Mouse (Mus musculus) testis, adult 2 months (tissue): Measurements from ENCODE around the gene Dnaja2. TPM values are rescaled to one million over a fixed set of nuclear protein-coding genes. Genes with fewer than 3 reads are reported as not detected.

Source experiments
- H3K27ac ChIP-seq: fragments of 200-500 bp; 2 replicates; pipeline ENCODE4 v1.5.1; 2012; ENCODE audit warnings: low read depth, low read length; ENCODE audit not compliant: control insufficient read depth, insufficient read depth
- H3K27me3 ChIP-seq: fragments of 200-500 bp; 2 replicates; pipeline ENCODE4 v1.6.1; 2012; ENCODE audit warnings: mild to moderate bottlenecking, low read length, moderate library complexity; ENCODE audit not compliant: control insufficient read depth, insufficient read depth
- H3K36me3 ChIP-seq: fragments of 200-500 bp; 2 replicates; pipeline ENCODE4 v1.6.1; 2012; ENCODE audit warnings: mild to moderate bottlenecking, low read length; ENCODE audit not compliant: control insufficient read depth, insufficient read depth
- H3K4me1 ChIP-seq: fragments of 200-500 bp; 2 replicates; pipeline ENCODE4 v1.6.1; 2012; ENCODE audit warnings: low read length; ENCODE audit not compliant: control insufficient read depth, insufficient read depth
- H3K4me3 ChIP-seq: fragments of 200-500 bp; 2 replicates; pipeline ENCODE4 v1.5.1; 2012; ENCODE audit warnings: low read depth, mild to moderate bottlenecking, low read length, moderate library complexity, mixed read lengths; ENCODE audit not compliant: control insufficient read depth
- CTCF ChIP-seq: fragments of 200-500 bp; IDR thresholded peaks from 2 replicates; pipeline ENCODE4 v1.5.1; 2012; ENCODE audit warnings: low read depth, mild to moderate bottlenecking, inconsistent platforms, low read length, moderate library complexity; ENCODE audit not compliant: control insufficient read depth, insufficient read depth, insufficient replicate concordance
- POLR2A ChIP-seq: fragments of 200-500 bp; IDR thresholded peaks from 2 replicates; pipeline ENCODE4 v1.6.1; 2012; ENCODE audit warnings: low read depth, mild to moderate bottlenecking, inconsistent platforms, low read length, moderate library complexity; ENCODE audit not compliant: control insufficient read depth
- polyA plus RNA-seq: library from polyadenylated mRNA; depleted of rRNA; stranded (reverse); fragments of >200 nt; gene quantifications from 2 replicates; pipeline ENCODE4 v1.2.3, GENCODE M21; 2012

Gene Dnaja2
- polyA plus RNA-seq, 1 experiment: 29.2 TPM

DNA sequence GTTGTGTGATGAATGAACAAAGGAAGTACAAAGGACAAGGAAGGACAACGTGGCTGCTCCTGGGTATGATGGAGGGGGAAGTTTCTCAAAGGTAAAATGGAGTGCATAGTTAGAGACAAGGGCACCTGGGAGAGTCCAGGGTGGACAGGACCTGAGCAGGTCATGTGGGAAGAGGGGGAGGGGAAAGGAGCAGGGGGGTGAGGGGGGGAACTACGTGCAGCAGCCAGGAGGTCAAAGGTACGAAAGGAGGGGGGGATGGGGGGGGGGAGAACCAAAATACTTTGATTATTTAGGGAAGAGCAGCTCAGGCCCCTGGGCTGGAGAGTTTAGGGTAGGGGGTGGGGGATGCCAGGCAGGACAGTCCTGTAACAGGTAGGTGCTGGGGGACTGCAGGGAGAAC is 39.8 kb upstream of the Dnaja2 start:
- Histone ChIP-seq H3K4me1 (no peaks in the 10 kb centered on the region; the same call in 1 of the 2 replicates), H3K27me3 (no peaks in the 10 kb centered on the region), H3K36me3 (no peaks in the 10 kb centered on the region), H3K4me3 (no peak overlapping the region), H3K27ac (no peak overlapping the region)
- TF ChIP-seq POLR2A (no peak), CTCF (no peak)

DNA sequence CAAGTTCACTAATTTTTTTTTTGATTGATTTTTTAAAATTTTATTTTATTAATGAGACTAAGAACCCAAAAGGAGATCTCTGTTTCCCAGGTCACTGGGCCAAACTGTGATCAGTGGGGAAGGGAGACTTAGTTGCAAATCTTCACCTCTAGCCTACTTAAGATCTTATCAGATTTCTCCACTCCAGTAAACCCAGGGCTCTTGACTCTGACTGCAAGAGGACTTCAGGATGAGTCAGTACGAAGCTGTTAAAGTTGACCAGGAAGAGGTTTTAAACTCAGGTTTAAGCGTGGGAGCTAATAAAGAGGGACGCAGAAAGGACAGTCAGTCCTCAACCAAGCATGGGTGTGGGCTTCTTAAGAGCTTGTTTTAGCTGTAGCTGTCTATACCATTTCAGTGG is 38.2 kb upstream of the Dnaja2 start:
- Histone ChIP-seq H3K27ac (no peak overlapping the region), H3K4me3 (no peak overlapping the region), H3K27me3 (no peaks in the 10 kb centered on the region), H3K36me3 (no peaks in the 10 kb centered on the region), H3K4me1 (no peaks in the 10 kb centered on the region; the same call in 1 of the 2 replicates)
- TF ChIP-seq POLR2A (no peak), CTCF (no peak)

DNA sequence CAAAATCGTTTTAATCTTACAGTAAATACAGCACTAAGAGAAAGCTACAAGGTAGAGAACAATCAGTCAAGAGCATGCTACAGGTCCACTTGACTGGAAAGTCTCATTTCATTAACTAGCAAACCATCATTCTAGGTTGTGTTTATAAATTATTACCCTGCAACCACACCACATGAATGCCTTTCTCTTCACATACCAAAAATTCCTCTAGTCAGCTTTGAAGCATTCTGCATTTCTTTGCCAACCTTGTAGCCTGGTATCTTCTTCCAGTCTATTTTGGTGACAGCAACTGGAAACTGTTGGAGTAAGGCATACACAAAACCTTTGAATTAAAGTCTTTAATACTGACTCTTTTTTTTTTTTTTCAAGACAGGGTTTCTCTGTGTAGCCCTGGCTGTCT is 36.4 kb upstream of the Dnaja2 start:
- Histone ChIP-seq H3K27ac (no peak overlapping the region), H3K4me1 (no peaks in the 10 kb centered on the region; the same call in 1 of the 2 replicates), H3K27me3 (no peaks in the 10 kb centered on the region), H3K36me3 (no peaks in the 10 kb centered on the region), H3K4me3 (no peak overlapping the region)
- TF ChIP-seq POLR2A (no peak), CTCF (no peak)

DNA sequence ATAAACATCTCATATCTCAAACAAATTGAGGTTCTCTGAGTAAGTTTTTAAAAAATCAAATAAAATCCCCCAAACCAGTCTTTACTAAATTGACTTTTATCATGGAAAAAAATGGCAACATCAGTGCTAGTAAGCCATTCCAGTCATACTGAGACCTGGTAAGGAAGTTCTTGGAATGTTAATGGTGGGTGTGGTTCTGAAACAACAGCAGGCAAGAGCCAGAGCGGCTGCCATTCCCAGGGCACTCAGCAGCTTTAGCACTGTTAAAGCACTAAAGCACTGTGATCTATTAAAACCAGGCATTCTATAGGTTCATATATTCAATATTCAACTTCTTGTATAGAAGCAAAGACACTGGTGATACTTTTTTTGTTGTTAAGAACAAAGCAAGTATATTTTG is 35.1 kb upstream of the Dnaja2 start:
- Histone ChIP-seq H3K36me3 (no peaks in the 10 kb centered on the region), H3K4me3 (no peak overlapping the region), H3K4me1 (no peaks in the 10 kb centered on the region; the same call in 1 of the 2 replicates), H3K27ac (no peak overlapping the region), H3K27me3 (no peaks in the 10 kb centered on the region)
- TF ChIP-seq CTCF (no peak), POLR2A (no peak)

DNA sequence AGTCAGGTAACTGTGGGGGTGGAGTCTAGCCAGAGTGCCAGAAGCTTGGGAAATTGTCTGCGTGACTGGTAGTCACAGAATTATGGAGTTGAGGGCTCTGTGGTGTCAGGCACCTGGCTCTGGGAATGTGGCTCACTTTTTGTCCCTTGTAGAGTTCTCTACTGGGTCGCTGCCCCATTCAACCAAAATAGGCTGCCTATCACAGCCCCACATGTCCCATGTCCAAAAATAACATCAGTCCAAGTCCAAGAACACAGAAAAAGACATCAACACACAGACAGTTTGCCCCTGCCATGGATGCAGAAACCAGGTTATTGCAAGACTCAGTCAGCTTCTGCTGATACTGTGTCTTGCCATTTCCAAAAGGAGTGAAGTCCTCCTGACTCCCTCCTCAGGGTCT is 33.5 kb upstream of the Dnaja2 start:
- H3K4me1 ChIP-seq: no peaks in the 10 kb centered on the region; the same call in 1 of the 2 replicates
- no peaks in the 10 kb centered on the region for H3K36me3 ChIP-seq
- TF ChIP-seq CTCF (no peak), POLR2A (no peak)
- H3K4me3 ChIP-seq: no peak overlapping the region
- H3K27ac ChIP-seq: no peak overlapping the region
- H3K27me3 ChIP-seq: no peaks in the 10 kb centered on the region

DNA sequence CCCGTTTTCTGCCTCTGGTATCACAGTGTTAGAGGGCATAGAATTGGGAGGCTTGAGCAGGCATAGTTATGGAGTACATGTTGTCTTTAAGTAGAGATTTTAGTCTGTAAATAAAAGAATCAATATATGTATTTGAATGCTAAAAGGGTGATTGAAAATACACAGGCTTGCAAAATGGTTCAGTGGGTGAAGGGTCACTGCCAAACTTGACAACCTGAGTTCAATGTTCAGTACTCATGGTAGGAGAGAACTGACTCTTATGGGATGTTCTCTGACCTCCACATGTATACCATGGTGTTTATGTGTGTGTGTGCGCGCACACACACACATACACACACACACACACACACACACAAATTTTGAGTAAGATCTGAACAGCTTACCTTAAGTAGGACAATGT is 22.5 kb upstream of the Dnaja2 start:
- Histone ChIP-seq H3K4me1 (no peaks in the 10 kb centered on the region), H3K27me3 (no peaks in the 10 kb centered on the region), H3K36me3 (no peaks in the 10 kb centered on the region), H3K27ac (no peak overlapping the region), H3K4me3 (no peak overlapping the region)
- TF ChIP-seq POLR2A (no peak), CTCF (no peak)

DNA sequence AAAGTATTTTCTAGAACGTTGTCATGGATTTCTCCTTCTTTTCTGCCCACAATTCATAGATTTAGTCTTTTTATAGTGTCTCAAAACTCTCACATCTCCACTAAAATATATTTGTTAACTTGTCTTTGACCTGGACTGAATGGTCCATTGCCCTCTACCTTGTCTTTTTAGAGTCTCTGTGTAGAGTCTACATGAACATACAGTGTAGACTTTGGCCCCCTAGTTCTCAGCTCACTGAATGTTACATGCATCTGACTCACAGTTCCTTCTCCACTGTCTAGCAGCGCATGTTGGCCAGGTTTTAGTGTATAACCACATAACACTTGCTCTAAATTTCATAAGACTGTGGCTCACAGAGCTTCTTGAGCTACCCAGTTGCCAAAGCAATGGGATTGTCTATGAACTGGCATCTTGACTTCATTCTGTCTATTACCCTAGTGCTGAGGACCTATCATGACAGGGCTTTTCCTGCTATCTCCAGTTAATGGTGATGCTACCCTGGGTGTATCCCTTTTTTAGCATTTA is 18.9 kb upstream of the Dnaja2 start:
- no peaks in the 10 kb centered on the region for H3K36me3 ChIP-seq
- H3K27ac ChIP-seq: no peak overlapping the region
- no peak overlapping the region for H3K4me3 ChIP-seq
- TF ChIP-seq POLR2A: no peak
- no peak for TF ChIP-seq CTCF
- H3K27me3 ChIP-seq: no peaks in the 10 kb centered on the region
- no peaks in the 10 kb centered on the region for H3K4me1 ChIP-seq

DNA sequence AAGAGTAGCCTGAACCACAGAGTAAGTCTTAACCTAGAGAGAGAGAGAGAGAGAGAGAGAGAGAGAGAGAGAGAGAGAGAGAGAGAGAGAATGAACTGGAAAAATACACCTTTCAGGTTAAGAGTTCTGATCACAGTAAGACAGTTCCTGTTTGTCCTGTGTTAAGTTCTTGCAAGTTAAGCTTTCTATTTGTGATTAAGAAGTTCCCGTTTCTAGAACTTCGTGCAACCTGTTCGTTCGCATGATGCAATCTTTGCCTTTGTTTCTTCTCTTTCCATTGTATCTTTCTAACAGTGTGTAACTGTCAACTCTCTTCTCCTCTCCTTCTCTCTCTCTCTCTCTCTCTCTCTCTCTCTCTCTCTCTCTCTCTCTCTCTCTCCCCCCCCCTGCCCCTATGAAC is 15.3 kb upstream of the Dnaja2 start:
- no peak overlapping the region for H3K27ac ChIP-seq
- H3K4me1 ChIP-seq: no peaks in the 10 kb centered on the region
- H3K36me3 ChIP-seq: no peaks in the 10 kb centered on the region
- no peak overlapping the region for H3K4me3 ChIP-seq
- H3K27me3 ChIP-seq: no peaks in the 10 kb centered on the region
- TF ChIP-seq POLR2A: no peak
- TF ChIP-seq CTCF: no peak
